Mouse (Mus musculus): Measurements from ENCODE around the gene Snrnp25.

GRCm38 (mm10) chr11:32197766-32198165 is 7.4 kb upstream of the Snrnp25 start:
- TF ChIP-seq POLR2A (IDR thresholded peaks at IDR 0.05; ENCODE audit: borderline replicate concordance, low read depth, low read length), result no peak
- no peak for TF ChIP-seq CTCF (IDR thresholded peaks at IDR 0.05; ENCODE audit: low read depth, low read length)
